Mouse (Mus musculus): ENCODE measurements around the gene Efhc2. TPM values are rescaled to one million over a fixed set of nuclear protein-coding genes. Genes with fewer than 3 reads are reported as not detected.

Gene Efhc2
- polyA plus RNA-seq (2017; shearing (Covaris generic)) = 0.39 TPM

DNA sequence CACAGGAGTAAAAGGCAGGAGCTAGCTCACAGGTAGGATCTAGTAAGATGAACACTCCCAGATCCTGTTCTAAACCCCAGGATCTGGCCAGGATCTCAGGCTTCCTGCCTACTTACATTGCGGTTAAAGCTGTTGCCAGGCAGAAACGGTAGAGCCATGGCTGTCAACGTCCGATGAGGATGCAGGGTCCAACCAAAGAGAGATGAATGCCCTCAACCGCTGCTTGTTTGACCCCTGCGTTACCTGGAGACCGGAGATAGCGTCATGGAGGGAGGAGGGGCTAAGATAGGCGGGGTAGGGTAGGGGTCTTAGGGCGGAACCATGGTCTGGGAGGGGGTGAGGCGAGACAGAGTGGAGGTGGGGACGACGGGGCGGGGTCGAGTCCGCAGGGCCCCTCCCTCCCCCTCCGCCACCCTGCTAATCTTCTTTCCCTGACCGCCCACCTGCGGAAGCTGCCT, at the start of gene Efhc2:
Gene Efhc2, minus strand, starts transcription at position 243 of the 458 bp plus-strand sequence.

